Mouse (Mus musculus): ENCODE data around the gene Phox2b. TPM values are rescaled to one million over a fixed set of nuclear protein-coding genes. Genes with fewer than 3 reads are reported as not detected.

The Phox2b gene
- total and polyA plus RNA-seq, 2 experiments, result not detected

DNA sequence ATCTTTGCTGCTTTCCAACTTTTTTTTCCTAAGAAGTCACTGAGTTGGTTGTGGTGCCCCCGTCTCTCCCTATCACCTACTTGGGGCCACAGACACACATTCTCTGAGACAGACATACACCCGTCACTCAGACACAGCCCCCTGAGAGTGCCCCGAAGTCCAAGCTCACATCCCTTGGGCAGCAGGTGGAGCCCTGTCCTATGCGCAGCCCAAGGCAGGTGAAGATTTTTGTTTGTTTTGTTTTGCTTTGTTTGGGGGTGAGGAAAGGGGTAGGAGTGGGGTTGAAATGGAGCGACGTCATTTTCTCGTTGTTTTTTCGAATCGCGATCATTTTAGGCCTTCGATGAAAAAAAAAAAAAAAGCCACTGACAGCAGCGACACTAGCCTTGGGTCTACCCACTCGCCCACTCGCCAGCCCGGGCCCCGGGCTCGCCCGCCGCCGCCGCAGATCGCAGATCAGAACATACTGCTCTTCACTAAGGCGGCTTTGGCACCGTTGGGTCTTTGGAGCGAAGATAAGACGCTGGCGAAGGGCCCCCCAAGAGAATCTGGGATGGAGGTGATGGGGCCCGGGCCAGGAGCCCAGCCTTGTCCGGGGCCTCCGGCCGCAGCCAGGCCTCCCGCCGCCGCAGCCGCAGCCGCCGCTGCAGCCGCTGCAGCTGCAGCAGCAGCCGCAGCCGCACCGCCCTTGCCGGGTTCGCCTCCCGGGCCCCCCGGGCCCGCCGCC is 3.3 kb downstream of the Phox2b start:
- Histone ChIP-seq H3K9ac (ENCODE audit: low read depth, low read length) (no peak overlapping the region), H3K36me3 (ENCODE audit: control insufficient read depth, insufficient read depth, low read length) (no peaks in the 10 kb centered on the region), H3K4me3 (ENCODE audit: insufficient read depth, low read depth, low read length) (no peak overlapping the region), H3K27me3 (ENCODE audit: control insufficient read depth, insufficient read depth, low read length) (peaks cover 20% of the 10 kb centered on the region), H3K79me2 (ENCODE audit: control insufficient read depth, insufficient read depth, low read length) (no peaks in the 10 kb centered on the region), H3K27ac (replicated peaks; ENCODE audit: insufficient read depth, low read depth, low read length) (no peak overlapping the region), H3K4me1 (ENCODE audit: control insufficient read depth, insufficient read depth, low read length) (peaks cover 3% of the 10 kb centered on the region; the same call in 1 of the 2 replicates)
- no peak for DNase-seq (ENCODE audit: extremely low read depth, low read depth, low spot score)
- 3% methylated on average over 41 of the region's 47 CpGs for WGBS
- TF ChIP-seq CTCF (IDR thresholded peaks at IDR 0.05; ENCODE audit: low read depth, low read length), result no peak
- no peak for TF ChIP-seq POLR2A (IDR thresholded peaks at IDR 0.05; ENCODE audit: extremely low read depth, insufficient read depth, low read length)

DNA sequence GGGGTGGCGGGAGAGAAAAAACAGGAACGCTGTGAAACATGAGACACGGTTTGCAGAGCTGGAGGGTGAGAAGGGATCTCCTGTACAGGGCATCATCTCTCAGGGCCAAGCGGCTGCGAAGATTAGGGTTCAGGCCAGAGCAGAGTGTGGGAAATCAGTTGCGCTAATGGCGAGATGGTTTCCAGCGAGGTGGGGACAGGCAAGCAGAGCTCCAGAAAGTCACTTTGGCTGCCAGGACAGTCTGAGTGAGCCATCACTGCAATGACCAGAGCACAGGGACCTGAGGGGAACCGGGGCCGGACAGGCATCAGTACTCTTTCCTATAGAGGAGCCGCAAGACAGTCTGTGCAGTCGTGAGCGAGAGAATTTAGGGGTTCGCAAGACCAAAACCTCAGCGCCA is 3.9 kb downstream of the Phox2b start:
- no peak for DNase-seq (ENCODE audit: extremely low read depth, low read depth, low spot score)
- 5% methylated on average over 15 of the region's 15 CpGs for WGBS
- TF ChIP-seq POLR2A (IDR thresholded peaks at IDR 0.05; ENCODE audit: extremely low read depth, insufficient read depth, low read length) (no peak), CTCF (IDR thresholded peaks at IDR 0.05; ENCODE audit: low read depth, low read length) (no peak)
- no peak overlapping the region for H3K27ac ChIP-seq (replicated peaks; ENCODE audit: insufficient read depth, low read depth, low read length)
- H3K27me3 ChIP-seq (ENCODE audit: control insufficient read depth, insufficient read depth, low read length), result peaks cover 20% of the 10 kb centered on the region
- H3K9ac ChIP-seq (ENCODE audit: low read depth, low read length), result no peak overlapping the region
- no peaks in the 10 kb centered on the region for H3K79me2 ChIP-seq (ENCODE audit: control insufficient read depth, insufficient read depth, low read length)
- peaks cover 3% of the 10 kb centered on the region; the same call in 1 of the 2 replicates for H3K4me1 ChIP-seq (ENCODE audit: control insufficient read depth, insufficient read depth, low read length)
- H3K4me3 ChIP-seq (ENCODE audit: insufficient read depth, low read depth, low read length), result no peak overlapping the region
- no peaks in the 10 kb centered on the region for H3K36me3 ChIP-seq (ENCODE audit: control insufficient read depth, insufficient read depth, low read length)

GRCm38 (mm10) chr5:67093991-67094390 is 5.1 kb downstream of the Phox2b start:
- H3K4me3 ChIP-seq (ENCODE audit: insufficient read depth, low read depth, low read length), result no peak overlapping the region
- WGBS, result 31% methylated on average over 2 of the region's 2 CpGs
- H3K79me2 ChIP-seq (ENCODE audit: control insufficient read depth, insufficient read depth, low read length), result no peaks in the 10 kb centered on the region
- H3K4me1 ChIP-seq (ENCODE audit: control insufficient read depth, insufficient read depth, low read length), result peaks cover 3% of the 10 kb centered on the region; the same call in 1 of the 2 replicates
- no peak overlapping the region for H3K9ac ChIP-seq (ENCODE audit: low read depth, low read length)
- peaks cover 20% of the 10 kb centered on the region for H3K27me3 ChIP-seq (ENCODE audit: control insufficient read depth, insufficient read depth, low read length)
- no peak overlapping the region for H3K27ac ChIP-seq (replicated peaks; ENCODE audit: insufficient read depth, low read depth, low read length)
- TF ChIP-seq POLR2A (IDR thresholded peaks at IDR 0.05; ENCODE audit: extremely low read depth, insufficient read depth, low read length) (no peak), CTCF (IDR thresholded peaks at IDR 0.05; ENCODE audit: low read depth, low read length) (no peak)
- no peak for DNase-seq (ENCODE audit: extremely low read depth, low read depth, low spot score)
- H3K36me3 ChIP-seq (ENCODE audit: control insufficient read depth, insufficient read depth, low read length), result no peaks in the 10 kb centered on the region

GRCm38 (mm10) chr5:67091766-67092165 is 7.3 kb downstream of the Phox2b start:
- 21% methylated on average over 4 of the region's 4 CpGs for WGBS
- Histone ChIP-seq H3K9ac (ENCODE audit: low read depth, low read length) (no peak overlapping the region), H3K36me3 (ENCODE audit: control insufficient read depth, insufficient read depth, low read length) (no peaks in the 10 kb centered on the region), H3K4me3 (ENCODE audit: insufficient read depth, low read depth, low read length) (no peak overlapping the region), H3K27me3 (ENCODE audit: control insufficient read depth, insufficient read depth, low read length) (peaks cover 14% of the 10 kb centered on the region), H3K4me1 (ENCODE audit: control insufficient read depth, insufficient read depth, low read length) (peaks cover 3% of the 10 kb centered on the region; the same call in 1 of the 2 replicates), H3K27ac (replicated peaks; ENCODE audit: insufficient read depth, low read depth, low read length) (no peak overlapping the region), H3K79me2 (ENCODE audit: control insufficient read depth, insufficient read depth, low read length) (no peaks in the 10 kb centered on the region)
- TF ChIP-seq POLR2A (IDR thresholded peaks at IDR 0.05; ENCODE audit: extremely low read depth, insufficient read depth, low read length) (no peak), CTCF (IDR thresholded peaks at IDR 0.05; ENCODE audit: low read depth, low read length) (no peak)
- DNase-seq (ENCODE audit: extremely low read depth, low read depth, low spot score), result no peak

DNA sequence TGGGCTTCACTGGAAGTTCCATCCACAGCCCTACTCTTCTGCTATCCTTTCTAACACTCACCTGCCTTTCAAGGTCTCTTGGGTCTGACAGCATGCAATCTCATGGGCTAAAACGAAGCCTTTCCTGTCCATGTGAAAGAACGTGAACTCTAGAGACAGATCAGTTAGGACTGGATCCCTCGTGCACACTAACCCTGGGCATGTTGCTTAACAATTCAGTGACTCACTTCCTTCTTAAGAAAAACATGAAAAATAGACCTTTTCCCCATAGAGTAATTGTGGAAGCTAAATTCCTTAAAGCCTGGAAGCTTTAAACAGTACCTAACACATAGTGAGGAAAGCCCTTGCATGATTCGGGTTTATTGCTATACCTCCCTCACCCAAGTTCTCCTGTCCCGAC is 8.2 kb downstream of the Phox2b start:
- H3K27ac ChIP-seq (replicated peaks; ENCODE audit: insufficient read depth, low read depth, low read length), result no peak overlapping the region
- 67% methylated on average over 5 of the region's 5 CpGs for WGBS
- no peak overlapping the region for H3K9ac ChIP-seq (ENCODE audit: low read depth, low read length)
- no peak overlapping the region for H3K4me3 ChIP-seq (ENCODE audit: insufficient read depth, low read depth, low read length)
- H3K27me3 ChIP-seq (ENCODE audit: control insufficient read depth, insufficient read depth, low read length), result peaks cover 6% of the 10 kb centered on the region
- H3K79me2 ChIP-seq (ENCODE audit: control insufficient read depth, insufficient read depth, low read length), result no peaks in the 10 kb centered on the region
- H3K36me3 ChIP-seq (ENCODE audit: control insufficient read depth, insufficient read depth, low read length), result no peaks in the 10 kb centered on the region
- no peaks in the 10 kb centered on the region for H3K4me1 ChIP-seq (ENCODE audit: control insufficient read depth, insufficient read depth, low read length)
- TF ChIP-seq POLR2A (IDR thresholded peaks at IDR 0.05; ENCODE audit: extremely low read depth, insufficient read depth, low read length), result no peak
- no peak for TF ChIP-seq CTCF (IDR thresholded peaks at IDR 0.05; ENCODE audit: low read depth, low read length)
- no peak for DNase-seq (ENCODE audit: extremely low read depth, low read depth, low spot score)

GRCm38 (mm10) chr5:67083117-67083516 is 16.0 kb downstream of the Phox2b start:
- no peak overlapping the region for H3K4me3 ChIP-seq (ENCODE audit: insufficient read depth, low read depth, low read length)
- H3K27me3 ChIP-seq (ENCODE audit: control insufficient read depth, insufficient read depth, low read length), result no peaks in the 10 kb centered on the region; the same call in 1 of the 2 replicates
- TF ChIP-seq POLR2A (IDR thresholded peaks at IDR 0.05; ENCODE audit: extremely low read depth, insufficient read depth, low read length) (no peak), CTCF (IDR thresholded peaks at IDR 0.05; ENCODE audit: low read depth, low read length) (no peak)
- no peaks in the 10 kb centered on the region for H3K36me3 ChIP-seq (ENCODE audit: control insufficient read depth, insufficient read depth, low read length)
- no peak overlapping the region for H3K9ac ChIP-seq (ENCODE audit: low read depth, low read length)
- H3K4me1 ChIP-seq (ENCODE audit: control insufficient read depth, insufficient read depth, low read length), result no peaks in the 10 kb centered on the region
- H3K79me2 ChIP-seq (ENCODE audit: control insufficient read depth, insufficient read depth, low read length), result no peaks in the 10 kb centered on the region
- H3K27ac ChIP-seq (replicated peaks; ENCODE audit: insufficient read depth, low read depth, low read length), result no peak overlapping the region
- DNase-seq (ENCODE audit: extremely low read depth, low read depth, low spot score), result no peak
- 50% methylated on average over 6 of the region's 6 CpGs for WGBS
